Mouse (Mus musculus): Measurements from ENCODE around the gene Cdkl4. TPM values are rescaled to one million over a fixed set of nuclear protein-coding genes. Genes with fewer than 3 reads are reported as not detected.

The Cdkl4 gene
- total and polyA plus RNA-seq, 2 experiments from 2014 or later = 0.05 TPM; not detected in 1

GRCm38 (mm10) chr17:80578041-80578440 lies 428 bp upstream of the Cdkl4 start:
- Histone ChIP-seq H3K9ac (replicated peaks; ENCODE audit: low read depth, low read length) (no peak overlapping the region), H3K9me3 (replicated peaks; ENCODE audit: control insufficient read depth, low read length) (no peaks in the 10 kb centered on the region), H3K4me2 (ENCODE audit: low read depth, low read length) (no peak overlapping the region), H3K27ac (ENCODE audit: low read depth) (no peak overlapping the region), H3K4me1 (ENCODE audit: control insufficient read depth, insufficient read depth) (no peaks in the 10 kb centered on the region; the same call in 1 of the 2 replicates), H3K36me3 (replicated peaks; ENCODE audit: control insufficient read depth, insufficient read depth, low read length) (peaks cover 28% of the 10 kb centered on the region), H3K4me3 (ENCODE audit: low read depth, low read length) (no peak overlapping the region), H3K27me3 (ENCODE audit: control insufficient read depth, insufficient read depth, low read length) (no peaks in the 10 kb centered on the region)
- WGBS = 100% methylated on average over 1 of the region's 1 CpGs
- no peak for TF ChIP-seq CTCF (IDR thresholded peaks at IDR 0.05; ENCODE audit: low read depth)
- TF ChIP-seq EP300 (IDR thresholded peaks at IDR 0.05; ENCODE audit: low read depth) = no peak
- DNase-seq (ENCODE audit: low spot score) (no peak), ATAC-seq (ENCODE audit: insufficient read depth, low read depth) (no peak)

DNA sequence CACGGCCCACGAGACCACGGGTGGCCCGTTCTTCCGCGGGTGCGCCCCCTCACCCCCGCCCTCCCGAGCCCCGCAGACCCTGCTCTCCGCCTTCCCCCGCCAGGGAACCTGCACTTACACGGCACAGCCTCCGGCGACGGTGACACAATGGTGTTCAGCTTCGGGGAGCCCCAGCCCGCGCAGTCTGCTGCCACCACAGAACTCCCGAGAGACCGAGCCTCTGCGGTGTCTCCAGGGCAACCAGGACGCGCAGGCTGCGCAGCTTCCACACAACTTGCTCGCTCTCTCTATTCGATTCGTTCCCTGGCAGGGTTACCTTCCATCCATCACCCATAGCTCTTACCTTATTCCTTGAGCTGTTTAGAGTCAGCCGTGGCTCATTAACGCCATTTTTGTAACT lies 399 bp downstream of the Cdkl4 start:
- DNase-seq (ENCODE audit: low spot score) (peak; percentile 34), ATAC-seq (ENCODE audit: insufficient read depth, low read depth) (peak; percentile 71; the same call in 1 of the 2 replicates)
- H3K36me3 ChIP-seq (replicated peaks; ENCODE audit: control insufficient read depth, insufficient read depth, low read length) = peaks cover 20% of the 10 kb centered on the region; the same call in 1 of the 2 replicates
- no peaks in the 10 kb centered on the region for H3K27me3 ChIP-seq (ENCODE audit: control insufficient read depth, insufficient read depth, low read length)
- H3K9me3 ChIP-seq (replicated peaks; ENCODE audit: control insufficient read depth, low read length) = no peaks in the 10 kb centered on the region
- H3K27ac ChIP-seq (ENCODE audit: low read depth) = no peak overlapping the region
- TF ChIP-seq CTCF (IDR thresholded peaks at IDR 0.05; ENCODE audit: low read depth) = no peak
- TF ChIP-seq EP300 (IDR thresholded peaks at IDR 0.05; ENCODE audit: low read depth) = no peak
- H3K9ac ChIP-seq (replicated peaks; ENCODE audit: low read depth, low read length) = 0 out of 2 replicates have a peak overlapping the region, but pooled peaks have one; percentile 24
- peak overlapping the region; percentile 78 for H3K4me2 ChIP-seq (ENCODE audit: low read depth, low read length)
- WGBS = under 1% methylated on average over 30 of the region's 30 CpGs
- H3K4me3 ChIP-seq (ENCODE audit: low read depth, low read length) = peak overlapping the region; percentile 40
- H3K4me1 ChIP-seq (ENCODE audit: control insufficient read depth, insufficient read depth) = no peaks in the 10 kb centered on the region; the same call in 1 of the 2 replicates

DNA sequence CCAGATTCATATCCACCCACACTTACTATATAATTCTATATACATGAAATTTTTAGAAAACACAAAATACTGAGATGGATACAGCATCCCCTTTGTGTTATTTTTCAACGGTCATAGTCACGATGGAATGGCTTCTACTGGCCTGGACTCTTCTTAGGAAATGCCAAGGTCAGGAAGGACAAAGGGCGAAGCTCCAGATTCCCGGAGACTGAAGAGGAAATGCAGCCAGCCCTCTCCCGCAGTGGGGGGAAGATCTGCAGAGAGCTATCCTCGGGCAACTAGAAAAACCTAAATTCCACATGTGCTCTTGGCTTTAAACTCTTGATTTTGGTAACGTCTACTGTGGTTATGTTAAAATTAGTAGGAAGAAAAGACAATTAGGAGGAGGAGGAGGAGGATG lies 2.6 kb downstream of the Cdkl4 start:
- WGBS = 52% methylated on average over 7 of the region's 7 CpGs
- no peak overlapping the region for H3K4me2 ChIP-seq (ENCODE audit: low read depth, low read length)
- ATAC-seq (ENCODE audit: insufficient read depth, low read depth) (no peak), DNase-seq (ENCODE audit: low spot score) (no peak)
- H3K27ac ChIP-seq (ENCODE audit: low read depth) = no peak overlapping the region
- TF ChIP-seq CTCF (IDR thresholded peaks at IDR 0.05; ENCODE audit: low read depth) (no peak), EP300 (IDR thresholded peaks at IDR 0.05; ENCODE audit: low read depth) (no peak)
- H3K4me3 ChIP-seq (ENCODE audit: low read depth, low read length) = no peak overlapping the region
- peaks cover 2% of the 10 kb centered on the region; the same call in 1 of the 2 replicates for H3K36me3 ChIP-seq (replicated peaks; ENCODE audit: control insufficient read depth, insufficient read depth, low read length)
- no peak overlapping the region for H3K9ac ChIP-seq (replicated peaks; ENCODE audit: low read depth, low read length)
- no peaks in the 10 kb centered on the region for H3K27me3 ChIP-seq (ENCODE audit: control insufficient read depth, insufficient read depth, low read length)
- H3K4me1 ChIP-seq (ENCODE audit: control insufficient read depth, insufficient read depth) = no peaks in the 10 kb centered on the region; the same call in 1 of the 2 replicates
- H3K9me3 ChIP-seq (replicated peaks; ENCODE audit: control insufficient read depth, low read length) = no peaks in the 10 kb centered on the region

DNA sequence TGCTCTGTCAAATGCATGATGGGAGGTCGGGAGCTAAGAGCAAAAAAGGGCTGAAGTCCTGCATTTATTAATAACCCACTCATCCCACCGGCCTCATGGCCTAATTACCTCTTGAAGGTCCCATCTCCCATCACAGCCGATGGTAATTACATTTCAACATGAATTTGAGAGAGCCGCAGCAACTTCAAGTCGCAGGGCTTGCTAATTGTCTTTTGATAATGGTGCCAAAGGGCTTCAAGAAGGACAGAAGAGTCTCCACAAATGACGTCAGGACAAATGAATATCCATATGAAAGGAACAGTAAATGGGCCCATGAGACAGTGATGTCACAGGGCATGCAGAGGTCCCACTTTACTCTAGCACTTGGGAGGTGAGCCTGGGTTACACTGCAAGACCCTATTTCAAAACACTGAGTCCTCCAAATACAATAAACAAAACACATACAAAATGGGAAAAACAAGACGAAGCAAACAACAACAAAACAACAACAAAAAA lies 3.1 kb downstream of the Cdkl4 start:
- Histone ChIP-seq H3K27me3 (ENCODE audit: control insufficient read depth, insufficient read depth, low read length) (no peaks in the 10 kb centered on the region), H3K4me2 (ENCODE audit: low read depth, low read length) (no peak overlapping the region), H3K36me3 (replicated peaks; ENCODE audit: control insufficient read depth, insufficient read depth, low read length) (no peaks in the 10 kb centered on the region), H3K9ac (replicated peaks; ENCODE audit: low read depth, low read length) (no peak overlapping the region), H3K27ac (ENCODE audit: low read depth) (no peak overlapping the region), H3K4me1 (ENCODE audit: control insufficient read depth, insufficient read depth) (no peaks in the 10 kb centered on the region; the same call in 1 of the 2 replicates), H3K4me3 (ENCODE audit: low read depth, low read length) (no peak overlapping the region), H3K9me3 (replicated peaks; ENCODE audit: control insufficient read depth, low read length) (no peaks in the 10 kb centered on the region)
- no peak for TF ChIP-seq EP300 (IDR thresholded peaks at IDR 0.05; ENCODE audit: low read depth)
- no peak for DNase-seq (ENCODE audit: low spot score)
- ATAC-seq (ENCODE audit: insufficient read depth, low read depth) = no peak
- WGBS = 79% methylated on average over 7 of the region's 7 CpGs

DNA sequence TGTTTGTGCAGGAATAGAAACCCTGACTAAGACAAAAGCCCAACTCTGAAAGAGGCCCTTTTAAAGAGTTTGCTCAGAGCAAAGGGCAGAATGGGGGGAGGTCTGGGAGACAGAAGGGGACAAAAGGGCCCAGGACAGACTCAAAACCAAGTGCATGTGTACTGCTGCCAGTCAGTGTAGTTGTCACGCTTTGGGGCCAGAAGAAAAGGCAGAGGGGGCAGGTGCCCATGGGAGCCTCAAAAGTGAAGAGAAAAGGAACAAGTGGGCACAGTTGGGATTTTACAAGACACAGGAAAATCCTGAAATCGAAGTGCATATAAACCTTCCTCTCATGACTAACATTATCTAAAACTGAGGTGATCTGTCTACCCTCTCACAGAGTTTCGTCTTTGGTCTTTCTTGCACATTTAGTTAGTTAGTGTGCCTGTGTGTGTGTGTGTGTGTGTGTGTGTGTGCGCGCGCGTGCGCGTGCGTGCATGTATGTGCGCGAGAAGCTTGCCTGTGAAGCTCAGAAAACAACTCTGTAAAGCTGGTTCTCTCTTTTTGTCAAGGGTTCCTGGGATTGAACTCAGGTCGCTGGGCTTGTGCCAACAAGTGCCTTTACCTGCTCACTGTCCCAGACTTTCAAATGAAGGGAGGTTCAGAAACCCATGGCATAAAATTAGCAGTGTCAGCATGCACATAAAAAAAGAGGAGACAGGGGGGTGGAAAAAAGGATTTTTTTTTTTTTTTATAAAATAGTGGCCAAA lies 5.3 kb downstream of the Cdkl4 start:
- ATAC-seq (ENCODE audit: insufficient read depth, low read depth) = no peak
- TF ChIP-seq EP300 (IDR thresholded peaks at IDR 0.05; ENCODE audit: low read depth) (no peak), CTCF (IDR thresholded peaks at IDR 0.05; ENCODE audit: low read depth) (no peak)
- H3K4me1 ChIP-seq (ENCODE audit: control insufficient read depth, insufficient read depth) = no peaks in the 10 kb centered on the region; the same call in 1 of the 2 replicates
- H3K4me2 ChIP-seq (ENCODE audit: low read depth, low read length) = no peak overlapping the region
- DNase-seq (ENCODE audit: low spot score) = no peak
- no peaks in the 10 kb centered on the region for H3K36me3 ChIP-seq (replicated peaks; ENCODE audit: control insufficient read depth, insufficient read depth, low read length)
- H3K9ac ChIP-seq (replicated peaks; ENCODE audit: low read depth, low read length) = no peak overlapping the region
- H3K27ac ChIP-seq (ENCODE audit: low read depth) = no peak overlapping the region
- no peak overlapping the region for H3K4me3 ChIP-seq (ENCODE audit: low read depth, low read length)
- no peaks in the 10 kb centered on the region for H3K27me3 ChIP-seq (ENCODE audit: control insufficient read depth, insufficient read depth, low read length)
- H3K9me3 ChIP-seq (replicated peaks; ENCODE audit: control insufficient read depth, low read length) = 0 out of 2 replicates have a peak, but pooled peaks cover 3% of the 10 kb centered on the region
- WGBS = 93% methylated on average over 13 of the region's 13 CpGs
